Mouse (Mus musculus): ENCODE data around the gene Rxfp4.
A peak's percentile ranks its signal among the peaks of the same experiment; 100 is the strongest.

DNA sequence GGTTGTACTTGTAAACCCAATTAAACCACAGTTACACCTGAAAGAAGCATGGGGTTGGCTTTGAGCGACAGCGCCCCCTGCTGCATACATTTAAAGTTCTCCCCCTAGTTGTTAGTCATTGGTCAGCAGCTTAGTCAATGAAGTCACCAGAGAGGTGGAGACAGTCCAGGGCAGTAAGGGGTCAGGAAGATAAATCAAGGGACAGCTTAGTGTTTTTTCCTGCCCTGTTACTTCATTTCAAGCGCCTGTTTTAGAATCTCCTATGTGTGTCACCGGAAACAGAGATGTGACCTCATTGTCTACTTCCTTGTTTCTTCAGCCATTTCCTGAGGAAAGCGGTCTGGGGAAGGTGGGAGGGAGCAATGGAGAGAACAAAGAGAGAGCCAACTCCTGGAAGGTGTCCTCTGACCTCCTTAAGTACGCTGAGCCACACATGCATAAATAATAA lies 49.2 kb downstream of the Rxfp4 start:
- peak; percentile 67; the same call in 1 of the 2 replicates for TF ChIP-seq CTCF (IDR thresholded peaks at IDR 0.05; ENCODE audit: borderline replicate concordance, extremely low read depth, insufficient read depth, insufficient read length)
- TF ChIP-seq POLR2A (IDR thresholded peaks at IDR 0.05; ENCODE audit: borderline replicate concordance, extremely low read depth, insufficient read depth, insufficient read length, poor library complexity, severe bottlenecking) = no peak
